Mouse (Mus musculus): ENCODE data around the gene Derl2.

DNA sequence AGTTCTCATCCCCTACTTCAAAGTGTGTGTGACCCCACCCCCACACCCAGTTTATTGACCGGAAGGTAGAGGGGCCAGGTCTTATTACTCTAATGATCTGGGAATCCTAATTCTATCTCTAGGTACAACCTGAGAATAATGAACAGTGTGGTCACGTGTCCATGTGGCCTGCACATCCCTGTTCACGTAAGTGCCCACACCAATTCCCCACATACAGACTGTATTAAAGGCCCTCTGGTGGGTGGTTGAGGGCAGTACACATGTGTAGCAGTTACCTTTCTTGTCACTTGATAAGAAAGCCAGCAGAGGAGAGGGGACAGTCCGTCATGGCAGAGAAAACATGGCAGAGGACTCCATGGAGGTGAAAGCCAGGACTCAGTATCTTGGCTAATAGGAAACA lies 45.7 kb downstream of the Derl2 start:
- no peak for TF ChIP-seq CTCF (IDR thresholded peaks at IDR 0.05; ENCODE audit: insufficient read depth, low read depth, low read length)
- no peak for TF ChIP-seq POLR2A (IDR thresholded peaks at IDR 0.05; ENCODE audit: insufficient read depth, low read depth, low read length)
